Mouse (Mus musculus) olfactory bulb, adult 2 months (tissue): ENCODE data around the gene Tmem150a. TPM values are rescaled to one million over a fixed set of nuclear protein-coding genes. Genes with fewer than 3 reads are reported as not detected.

Source experiments
- H3K27ac ChIP-seq: fragments of 200-500 bp; 2 replicates; pipeline ENCODE4 v1.5.1; 2012; ENCODE audit warnings: low read depth, low read length; ENCODE audit not compliant: insufficient read depth
- H3K4me1 ChIP-seq: fragments of 200-500 bp; 2 replicates; pipeline ENCODE4 v1.6.1; 2012; ENCODE audit warnings: low read length; ENCODE audit not compliant: control insufficient read depth, insufficient read depth
- H3K4me3 ChIP-seq: fragments of 200-500 bp; 2 replicates; pipeline ENCODE4 v1.5.1; 2012; ENCODE audit warnings: mild to moderate bottlenecking, low read depth, low read length, moderate library complexity; ENCODE audit not compliant: insufficient read depth
- CTCF ChIP-seq: fragments of 200-500 bp; IDR thresholded peaks from 2 replicates; pipeline ENCODE4 v1.5.1; 2012; ENCODE audit warnings: low read depth, mild to moderate bottlenecking, low read length, moderate library complexity; ENCODE audit not compliant: insufficient read depth
- POLR2A ChIP-seq: fragments of 200-500 bp; IDR thresholded peaks from 2 replicates; pipeline ENCODE4 v1.6.1; 2012; ENCODE audit warnings: mild to moderate bottlenecking, low read depth, low read length, moderate library complexity; ENCODE audit not compliant: insufficient read depth
- WGBS: fragments of 180-500 bp; shearing (Covaris S2); methylation state at CpG from one replicate; pipeline ENCODE4 v1.1.7; 2018; 5-methylcytosine and 5-hydroxymethylcytosine counted together
- polyA plus RNA-seq: library from polyadenylated mRNA; stranded (reverse); fragments of >200 nt; gene quantifications from 2 replicates; pipeline ENCODE4 v1.2.4, GENCODE M21; 2012; ENCODE audit warnings: low replicate concordance; ENCODE audit not compliant: missing spikeins, insufficient read depth, insufficient read length

Tmem150a gene
- polyA plus RNA-seq, 1 experiment, result not detected

GRCm38 (mm10) chr6:72323786-72324508 is 31.3 kb upstream of the Tmem150a start:
- 92% methylated on average over 6 of the region's 6 CpGs for WGBS

GRCm38 (mm10) chr6:72326274-72326673 is 29.0 kb upstream of the Tmem150a start:
- no peak overlapping the region for H3K4me3 ChIP-seq
- WGBS, result 70% methylated on average over 6 of the region's 6 CpGs
- no peak overlapping the region for H3K27ac ChIP-seq
- TF ChIP-seq CTCF (no peak), POLR2A (no peak)
- H3K4me1 ChIP-seq, result no peaks in the 10 kb centered on the region

More at GRCm38 (mm10) chr6:72323786-72324508, 31.3 kb upstream of the Tmem150a start:
- Histone ChIP-seq H3K4me3 (no peak overlapping the region), H3K27ac (no peak overlapping the region), H3K4me1 (no peaks in the 10 kb centered on the region)
- no peak for TF ChIP-seq CTCF
- no peak for TF ChIP-seq POLR2A

GRCm38 (mm10) chr6:72329019-72329418 is 26.2 kb upstream of the Tmem150a start:
- no peak for TF ChIP-seq POLR2A
- no peak for TF ChIP-seq CTCF
- no peaks in the 10 kb centered on the region for H3K4me1 ChIP-seq
- WGBS, result 93% methylated on average over 5 of the region's 5 CpGs

GRCm38 (mm10) chr6:72330133-72330532 is 25.1 kb upstream of the Tmem150a start:
- Histone ChIP-seq H3K27ac (no peak overlapping the region), H3K4me3 (no peak overlapping the region), H3K4me1 (no peaks in the 10 kb centered on the region)
- WGBS, result 89% methylated on average over 4 of the region's 4 CpGs
- TF ChIP-seq POLR2A (no peak), CTCF (no peak)

More at GRCm38 (mm10) chr6:72329019-72329418, 26.2 kb upstream of the Tmem150a start:
- no peak overlapping the region for H3K4me3 ChIP-seq
- no peak overlapping the region for H3K27ac ChIP-seq

GRCm38 (mm10) chr6:72333111-72333510 is 22.1 kb upstream of the Tmem150a start:
- Histone ChIP-seq H3K4me3 (no peak overlapping the region), H3K4me1 (no peaks in the 10 kb centered on the region), H3K27ac (no peak overlapping the region)
- no peak for TF ChIP-seq CTCF
- TF ChIP-seq POLR2A, result no peak
- WGBS, result 79% methylated on average over 5 of the region's 5 CpGs

- Histone ChIP-seq H3K27ac (no peak overlapping the region), H3K4me1 (no peaks in the 10 kb centered on the region), H3K4me3 (no peak overlapping the region)
- 66% methylated on average over 2 of the region's 2 CpGs for WGBS
- TF ChIP-seq CTCF (no peak), POLR2A (no peak)
Observed at GRCm38 (mm10) chr6:72340481-72340880, 14.8 kb upstream of the Tmem150a start.

GRCm38 (mm10) chr6:72344396-72345073 is 10.7 kb upstream of the Tmem150a start:
- H3K4me3 ChIP-seq, result peak overlapping the region; percentile 92
- WGBS, result under 1% methylated on average over 42 of the region's 42 CpGs
- TF ChIP-seq CTCF (no peak), POLR2A (no peak)
- H3K27ac ChIP-seq, result no peak overlapping the region
- peaks cover 7% of the 10 kb centered on the region for H3K4me1 ChIP-seq

GRCm38 (mm10) chr6:72345074-72345567 is 10.1 kb upstream of the Tmem150a start, which contains the start of gene Usp39:
Gene Usp39 (minus strand): TSS chr6:72345184.
- WGBS, result under 1% methylated on average over 30 of the region's 30 CpGs

GRCm38 (mm10) chr6:72345633-72346032 is 9.6 kb upstream of the Tmem150a start:
- H3K27ac ChIP-seq, result no peak overlapping the region
- H3K4me1 ChIP-seq, result peaks cover 7% of the 10 kb centered on the region
- TF ChIP-seq POLR2A (no peak), CTCF (no peak)
- WGBS, result 42% methylated on average over 6 of the region's 6 CpGs
- no peak overlapping the region for H3K4me3 ChIP-seq

More at GRCm38 (mm10) chr6:72345074-72345567, 10.1 kb upstream of the Tmem150a start, which contains the start of gene Usp39:
- Histone ChIP-seq H3K27ac (peak within 1 kb of the TSS; percentile 87), H3K4me3 (peak within 1 kb of the TSS; percentile 92), H3K4me1 (peaks cover 7% of the 10 kb centered on the region)
- TF ChIP-seq POLR2A (peak; percentile 75), CTCF (no peak)
